Mouse (Mus musculus) liver, adult 2 months (tissue): ENCODE results near the gene Gabarapl2.

Experiments
- CTCF ChIP-seq: fragments of 200-500 bp; IDR thresholded peaks from 2 replicates; pipeline ENCODE4 v1.5.1; 2011; ENCODE audit warnings: low read depth, low read length, control low read depth
- POLR2A ChIP-seq: fragments of 200-500 bp; IDR thresholded peaks from 2 replicates; pipeline ENCODE4 v1.6.1; 2011; ENCODE audit warnings: low read length, control low read depth; ENCODE audit not compliant: insufficient read depth; ENCODE audit errors: extremely low read depth

DNA sequence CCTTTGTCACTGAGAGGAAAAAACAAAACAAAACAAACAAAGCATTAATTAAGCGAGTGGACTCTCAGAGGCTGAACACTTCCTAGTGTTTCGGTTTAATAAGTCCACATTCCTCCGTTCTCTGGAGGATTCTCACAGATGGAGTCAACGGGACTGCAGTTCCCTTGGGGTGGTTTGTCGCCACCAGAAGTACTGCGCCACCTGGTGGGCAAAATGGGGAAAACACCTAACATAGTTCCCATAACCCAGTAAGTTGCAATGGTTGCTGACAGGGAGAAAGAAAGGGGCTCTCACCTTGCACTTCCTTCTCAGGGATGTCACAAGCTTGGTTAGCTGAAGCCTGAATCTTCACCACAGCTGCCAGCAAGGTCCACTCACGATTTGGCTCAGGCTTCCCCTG, 49.4 kb downstream of the Gabarapl2 start:
- TF ChIP-seq POLR2A = no peak
- peak; percentile 86 for TF ChIP-seq CTCF
